Mouse (Mus musculus): ENCODE measurements around the gene Iqcn.

Gene Iqcn

GRCm38 (mm10) chr8:70703287-70703686 is at the start of gene Iqcn:
Iqcn (plus strand) TSS chr8:70703457.
- in situ Hi-C loops (cut with MseI, MboI): no loop called here

- in situ Hi-C loops (cut with MseI, MboI): loop anchor here in 1 of 2 experiments (5.0 kb wide), 1 partner anchor 42 kb away; no protein-coding TSS in a partner anchor
These were observed 49.1 kb upstream of the Iqcn start for GRCm38 (mm10) chr8:70654121-70654520.

- in situ Hi-C loops (cut with MseI, MboI): loop anchor here in 1 of 2 experiments (5.0 kb wide), 1 partner anchor 33 kb away; no protein-coding TSS in a partner anchor
These were observed 47.8 kb upstream of the Iqcn start for GRCm38 (mm10) chr8:70655469-70655868.

GRCm38 (mm10) chr8:70656193-70656790 is 47.0 kb upstream of the Iqcn start:
- in situ Hi-C loops (cut with MseI, MboI): loop anchor here in 1 of 2 experiments (5.0 kb wide), 1 partner anchor 34 kb away; no protein-coding TSS in a partner anchor

- in situ Hi-C loops (cut with MseI, MboI): loop anchor here in 1 of 2 experiments (5.0 kb wide), 1 partner anchor 35 kb away; no protein-coding TSS in a partner anchor
These were observed 46.0 kb upstream of the Iqcn start for GRCm38 (mm10) chr8:70657214-70657613.

GRCm38 (mm10) chr8:70657739-70658138 is 45.5 kb upstream of the Iqcn start:
- in situ Hi-C loops (cut with MseI, MboI): loop anchor here in 1 of 2 experiments (5.0 kb wide), 1 partner anchor 35 kb away; no protein-coding TSS in a partner anchor

- in situ Hi-C loops (cut with MseI, MboI): loop anchor here in 1 of 2 experiments (5.0 kb wide), 1 partner anchor 37 kb away; no protein-coding TSS in a partner anchor
These were observed 44.2 kb upstream of the Iqcn start for GRCm38 (mm10) chr8:70658897-70659603.

GRCm38 (mm10) chr8:70659604-70660272 is 43.5 kb upstream of the Iqcn start:
- in situ Hi-C loops (cut with MseI, MboI): loop anchor here in 1 of 2 experiments (5.0 kb wide), 2 partner anchors 37 to 48 kb away; no protein-coding TSS in a partner anchor

GRCm38 (mm10) chr8:70660273-70660725 is 43.0 kb upstream of the Iqcn start, which contains the start of gene Pgpep1:
Pgpep1 (minus strand) TSS chr8:70660388.
- in situ Hi-C loops (cut with MseI, MboI): loop anchor here in 1 of 2 experiments (5.0 kb wide), 1 partner anchor 47 kb away; no protein-coding TSS in a partner anchor

GRCm38 (mm10) chr8:70663691-70664090 is 39.6 kb upstream of the Iqcn start:
- in situ Hi-C loops (cut with MseI, MboI): loop anchor here in 1 of 2 experiments (5.0 kb wide), 1 partner anchor 44 kb away; no protein-coding TSS in a partner anchor

- in situ Hi-C loops (cut with MseI, MboI): loop anchor here in 1 of 2 experiments (5.0 kb wide), 1 partner anchor 43 kb away; no protein-coding TSS in a partner anchor
These were observed 38.6 kb upstream of the Iqcn start for GRCm38 (mm10) chr8:70664631-70665030.

- in situ Hi-C loops (cut with MseI, MboI): no loop called here
These were observed 37.7 kb upstream of the Iqcn start for GRCm38 (mm10) chr8:70665599-70665998.

- in situ Hi-C loops (cut with MseI, MboI): no loop called here
These were observed 36.2 kb upstream of the Iqcn start for GRCm38 (mm10) chr8:70667071-70667470.

- in situ Hi-C loops (cut with MseI, MboI): loop anchor here in 1 of 2 experiments (5.0 kb wide), 1 partner anchor 36 kb away; no protein-coding TSS in a partner anchor
These were observed 31.5 kb upstream of the Iqcn start for GRCm38 (mm10) chr8:70671615-70672324.

- in situ Hi-C loops (cut with MseI, MboI): loop anchor here in 1 of 2 experiments (5.0 kb wide), 1 partner anchor 35 kb away; no protein-coding TSS in a partner anchor
These were observed 30.8 kb upstream of the Iqcn start for GRCm38 (mm10) chr8:70672325-70673078.

GRCm38 (mm10) chr8:70673079-70673856 is 30.0 kb upstream of the Iqcn start, which contains the start of gene Lsm4:
Lsm4 (plus strand) TSS chr8:70673248.
- in situ Hi-C loops (cut with MseI, MboI): loop anchor here in 1 of 2 experiments (5.0 kb wide), 1 partner anchor 34 kb away; no protein-coding TSS in a partner anchor

GRCm38 (mm10) chr8:70674109-70674508 is 29.1 kb upstream of the Iqcn start:
- in situ Hi-C loops (cut with MseI, MboI): loop anchor here in 1 of 2 experiments (5.0 kb wide), 1 partner anchor 33 kb away; no protein-coding TSS in a partner anchor

GRCm38 (mm10) chr8:70674716-70675115 is 28.5 kb upstream of the Iqcn start:
- in situ Hi-C loops (cut with MseI, MboI): loop anchor here in 1 of 2 experiments (5.0 kb wide), 1 partner anchor 33 kb away; no protein-coding TSS in a partner anchor

- in situ Hi-C loops (cut with MseI, MboI): no loop called here
These were observed 27.9 kb upstream of the Iqcn start for GRCm38 (mm10) chr8:70675336-70675735.
